Mouse (Mus musculus): ENCODE measurements at regions not wholly inside any gene's neighbourhood (a gene's known extent, or its start where the extent isn't known, plus 50 kb on each side); places are given as distances from the start of the nearest gene placed in this dataset.
A peak's percentile ranks its signal among the peaks of the same experiment; 100 is the strongest.

DNA sequence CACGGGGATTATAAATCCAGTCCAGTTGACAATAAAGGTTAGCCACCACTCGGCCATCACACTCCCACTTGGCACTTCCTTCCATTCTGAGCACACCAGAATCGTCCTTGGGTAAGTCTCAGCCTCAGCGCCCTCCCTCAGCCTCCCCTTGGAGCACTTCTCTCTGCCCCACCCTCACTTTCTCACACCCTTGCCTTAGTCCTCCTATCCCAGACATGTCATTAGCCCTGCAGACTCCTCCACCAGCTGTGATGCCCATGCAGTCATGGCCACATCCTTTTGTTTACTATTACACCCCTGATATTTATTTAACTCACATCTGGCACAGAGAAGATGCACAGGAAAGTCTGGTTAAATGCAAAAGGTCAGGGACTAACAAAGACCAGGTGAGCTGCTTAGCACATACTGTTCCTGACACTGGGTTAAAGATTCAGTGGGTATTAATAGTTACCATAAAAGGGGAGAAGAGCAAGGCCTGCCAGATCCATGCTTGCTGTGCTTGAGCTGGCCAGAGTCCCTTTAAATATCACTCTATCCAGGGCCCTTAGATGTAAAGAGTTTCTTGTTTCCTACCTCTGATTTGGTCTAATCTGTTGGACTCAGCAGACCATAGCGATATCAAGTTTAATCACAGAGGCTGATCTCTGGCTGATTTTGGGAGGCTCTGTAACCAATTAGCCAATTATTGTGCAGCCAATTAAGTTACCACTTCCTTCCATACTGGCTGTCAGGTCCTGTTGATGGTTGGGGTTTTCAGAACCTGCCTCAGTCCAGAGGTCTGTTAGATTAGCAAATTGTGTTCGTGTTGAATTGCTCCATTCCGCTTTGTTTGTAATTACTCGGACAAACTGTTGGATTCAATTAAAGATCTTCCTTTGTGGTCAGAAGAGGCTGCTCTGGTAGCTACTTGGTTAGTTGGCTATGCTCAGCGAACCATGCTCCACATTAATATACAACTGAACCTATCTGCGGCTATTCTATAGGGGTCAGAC lies 518.0 kb upstream of the Tmem132c start:
- Histone ChIP-seq H3K4me1 (no peaks in the 10 kb centered on the region), H3K4me2 (replicated peaks) (no peak overlapping the region), H3K36me3 (no peaks in the 10 kb centered on the region), H3K9ac (no peak overlapping the region), H3K9me3 (no peaks in the 10 kb centered on the region), H3K4me3 (no peak overlapping the region), H3K27me3 (no peaks in the 10 kb centered on the region), H3K27ac (no peak overlapping the region)
- ATAC-seq (ENCODE audit: low FRiP score, low read depth), result no peak
- 34% methylated on average over 10 of the region's 10 CpGs for WGBS

DNA sequence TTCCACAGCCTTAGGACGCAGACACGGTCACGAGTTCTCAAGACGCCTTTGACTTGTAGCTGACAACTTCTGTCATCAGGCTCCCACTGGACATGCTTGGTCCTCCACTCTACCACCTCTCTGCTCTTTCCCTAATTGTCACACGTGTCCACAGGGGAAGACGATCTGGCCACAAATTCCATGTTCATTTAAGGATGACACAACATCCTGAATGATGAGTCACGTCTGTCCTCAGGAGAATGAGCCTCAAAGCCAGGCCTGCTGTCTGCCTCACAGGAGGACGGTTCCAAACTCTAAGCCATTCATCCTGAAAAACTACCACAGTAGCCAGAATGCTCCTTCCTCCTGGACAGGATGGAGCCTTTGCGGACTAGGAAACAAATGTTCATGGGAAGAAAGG lies 517.3 kb upstream of the Tmem132c start:
- 70% methylated on average over 9 of the region's 9 CpGs for WGBS
- no peak overlapping the region for H3K4me3 ChIP-seq
- ATAC-seq (ENCODE audit: low FRiP score, low read depth), result no peak

DNA sequence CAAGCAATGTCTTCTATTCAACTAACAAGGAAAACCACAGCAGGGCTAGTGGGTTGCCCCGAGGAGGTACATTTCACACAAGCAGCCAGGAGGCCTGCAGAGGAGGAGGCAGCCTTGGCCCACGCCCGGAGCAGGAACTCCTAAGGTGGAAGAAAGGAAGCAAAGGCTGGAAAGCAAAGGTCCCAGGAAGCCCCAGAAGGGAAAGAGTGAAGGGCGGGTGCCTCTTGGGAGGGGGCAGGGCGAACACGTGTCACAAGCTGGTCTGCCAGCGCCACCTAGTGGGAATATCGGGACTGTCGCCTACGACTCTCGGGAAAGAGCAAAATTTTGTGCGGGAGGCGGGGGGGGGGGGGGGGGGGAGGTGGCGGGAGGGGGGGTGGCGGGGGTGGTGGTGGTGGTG lies 508.1 kb upstream of the Tmem132c start:
- no peaks in the 10 kb centered on the region for H3K27me3 ChIP-seq
- no peaks in the 10 kb centered on the region for H3K36me3 ChIP-seq
- peak overlapping the region; percentile 65 for H3K4me2 ChIP-seq (replicated peaks)
- no peak overlapping the region for H3K27ac ChIP-seq
- WGBS, result 10% methylated on average over 6 of the region's 15 CpGs
- no peaks in the 10 kb centered on the region for H3K9me3 ChIP-seq
- H3K4me3 ChIP-seq, result peak overlapping the region; percentile 33
- no peak overlapping the region for H3K9ac ChIP-seq
- H3K4me1 ChIP-seq, result 0 out of 2 replicates have a peak, but pooled peaks cover 8% of the 10 kb centered on the region
- ATAC-seq (ENCODE audit: low FRiP score, low read depth), result no peak

More for the DNA sequence above, 517.3 kb upstream of the Tmem132c start:
- H3K36me3 ChIP-seq, result no peaks in the 10 kb centered on the region
- no peak overlapping the region for H3K4me2 ChIP-seq (replicated peaks)
- no peaks in the 10 kb centered on the region for H3K4me1 ChIP-seq
- H3K9me3 ChIP-seq, result no peaks in the 10 kb centered on the region
- no peaks in the 10 kb centered on the region for H3K27me3 ChIP-seq
- H3K27ac ChIP-seq, result no peak overlapping the region
- H3K9ac ChIP-seq, result no peak overlapping the region

DNA sequence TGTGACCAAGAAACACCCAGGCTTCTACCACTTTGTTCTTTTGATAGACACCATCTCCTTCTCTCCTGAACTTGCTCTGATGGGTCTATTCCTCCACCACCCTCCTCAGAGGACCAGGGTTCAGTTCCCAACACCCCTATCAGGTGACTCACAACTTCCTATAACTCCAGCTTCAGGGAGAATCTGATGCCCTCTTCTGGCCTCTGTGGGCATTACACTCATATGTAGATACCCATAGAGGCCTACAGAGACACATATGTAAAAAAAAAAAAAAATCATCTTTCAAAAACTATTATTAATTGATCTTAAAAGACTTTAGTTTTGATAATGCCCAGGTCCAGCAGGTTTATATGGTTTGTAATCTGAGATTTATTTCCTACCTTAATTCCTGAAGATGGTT lies 505.9 kb upstream of the Tmem132c start:
- Histone ChIP-seq H3K4me2 (replicated peaks) (no peak overlapping the region), H3K9ac (no peak overlapping the region), H3K27me3 (no peaks in the 10 kb centered on the region), H3K36me3 (no peaks in the 10 kb centered on the region), H3K27ac (no peak overlapping the region), H3K9me3 (no peaks in the 10 kb centered on the region), H3K4me3 (no peak overlapping the region), H3K4me1 (peaks cover 10% of the 10 kb centered on the region; the same call in 1 of the 2 replicates)
- ATAC-seq (ENCODE audit: low FRiP score, low read depth), result no peak

DNA sequence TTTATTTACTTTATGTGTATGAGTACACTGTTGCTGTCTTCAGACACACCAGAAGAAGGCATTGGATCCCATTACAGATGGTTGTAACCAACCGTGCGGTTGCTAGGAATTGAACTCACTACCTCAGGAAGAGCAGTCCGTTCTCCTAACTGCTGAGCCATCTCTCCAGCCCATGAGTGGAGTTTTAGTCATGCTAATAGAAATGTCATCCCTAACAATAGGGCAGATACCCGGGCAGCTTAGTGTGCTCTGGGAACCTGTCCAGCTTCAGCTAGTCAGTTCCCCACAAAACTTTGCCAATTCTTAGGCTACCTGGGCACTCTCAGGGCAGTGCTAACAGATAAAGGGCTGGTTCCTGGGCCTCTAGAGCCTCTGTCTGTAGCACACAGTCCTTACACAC lies 503.9 kb upstream of the Tmem132c start:
- Histone ChIP-seq H3K9me3 (no peaks in the 10 kb centered on the region), H3K4me1 (peaks cover 13% of the 10 kb centered on the region; the same call in 1 of the 2 replicates), H3K27me3 (no peaks in the 10 kb centered on the region), H3K4me2 (replicated peaks) (no peak overlapping the region), H3K27ac (no peak overlapping the region), H3K36me3 (no peaks in the 10 kb centered on the region), H3K9ac (no peak overlapping the region), H3K4me3 (no peak overlapping the region)
- 82% methylated on average over 4 of the region's 4 CpGs for WGBS
- ATAC-seq (ENCODE audit: low FRiP score, low read depth), result no peak

DNA sequence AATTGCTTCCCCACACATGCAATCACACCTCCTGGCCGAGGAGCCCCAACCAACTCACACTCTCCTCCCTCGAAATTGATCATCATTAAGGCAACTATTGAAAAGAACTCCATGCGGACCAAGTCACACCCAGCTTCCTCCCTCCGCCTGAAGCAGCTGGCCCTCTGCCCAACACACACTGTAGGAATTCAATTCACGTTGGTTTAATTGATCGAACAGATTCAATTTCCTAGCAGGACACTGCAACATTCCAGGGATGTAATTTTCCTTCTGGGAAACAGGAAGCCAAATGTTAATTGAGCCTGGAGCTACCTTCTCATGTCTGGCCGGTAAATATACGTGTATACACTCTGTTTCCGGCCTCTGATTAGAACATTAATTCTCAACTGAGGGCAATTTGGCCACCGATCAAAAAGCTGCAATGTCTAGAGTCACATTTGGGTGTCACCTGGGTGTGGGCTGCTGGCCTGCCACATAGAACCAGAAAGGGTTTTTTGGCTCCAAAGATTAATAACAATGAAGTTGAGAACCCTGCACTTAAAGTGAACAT lies 500.7 kb upstream of the Tmem132c start:
- Histone ChIP-seq H3K9me3 (no peaks in the 10 kb centered on the region), H3K27me3 (no peaks in the 10 kb centered on the region), H3K4me3 (no peak overlapping the region), H3K4me2 (replicated peaks) (no peak overlapping the region), H3K27ac (no peak overlapping the region), H3K4me1 (peaks cover 5% of the 10 kb centered on the region; the same call in 1 of the 2 replicates), H3K9ac (no peak overlapping the region), H3K36me3 (no peaks in the 10 kb centered on the region)
- no peak for ATAC-seq (ENCODE audit: low FRiP score, low read depth)
- 27% methylated on average over 10 of the region's 10 CpGs for WGBS

DNA sequence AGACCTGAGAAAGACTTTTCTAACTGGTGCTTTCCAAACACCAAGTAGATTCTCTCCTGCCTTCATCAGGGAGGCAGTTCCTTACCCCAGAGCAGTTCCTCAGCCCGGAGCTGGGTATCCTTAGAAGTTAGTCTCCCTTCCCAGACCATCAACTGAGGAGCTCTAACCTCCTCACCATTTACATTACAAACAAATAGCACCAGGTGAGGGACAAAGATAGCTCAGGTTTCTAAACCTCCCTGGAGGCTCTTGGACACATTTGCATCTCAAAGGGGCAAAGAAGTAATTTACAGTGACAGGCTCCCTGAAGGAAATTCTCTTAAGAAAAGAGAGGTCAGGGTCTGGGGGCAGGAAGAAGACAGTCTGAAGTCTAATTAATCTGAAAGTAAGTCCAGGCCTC lies 486.5 kb upstream of the Tmem132c start:
- no peak overlapping the region for H3K9ac ChIP-seq
- H3K4me3 ChIP-seq, result no peak overlapping the region
- ATAC-seq (ENCODE audit: low FRiP score, low read depth), result no peak
- H3K27me3 ChIP-seq, result no peaks in the 10 kb centered on the region
- 8% methylated on average over 1 of the region's 1 CpGs for WGBS
- no peaks in the 10 kb centered on the region for H3K9me3 ChIP-seq
- no peaks in the 10 kb centered on the region for H3K36me3 ChIP-seq
- H3K4me1 ChIP-seq, result no peaks in the 10 kb centered on the region
- no peak overlapping the region for H3K27ac ChIP-seq
- H3K4me2 ChIP-seq (replicated peaks), result no peak overlapping the region

DNA sequence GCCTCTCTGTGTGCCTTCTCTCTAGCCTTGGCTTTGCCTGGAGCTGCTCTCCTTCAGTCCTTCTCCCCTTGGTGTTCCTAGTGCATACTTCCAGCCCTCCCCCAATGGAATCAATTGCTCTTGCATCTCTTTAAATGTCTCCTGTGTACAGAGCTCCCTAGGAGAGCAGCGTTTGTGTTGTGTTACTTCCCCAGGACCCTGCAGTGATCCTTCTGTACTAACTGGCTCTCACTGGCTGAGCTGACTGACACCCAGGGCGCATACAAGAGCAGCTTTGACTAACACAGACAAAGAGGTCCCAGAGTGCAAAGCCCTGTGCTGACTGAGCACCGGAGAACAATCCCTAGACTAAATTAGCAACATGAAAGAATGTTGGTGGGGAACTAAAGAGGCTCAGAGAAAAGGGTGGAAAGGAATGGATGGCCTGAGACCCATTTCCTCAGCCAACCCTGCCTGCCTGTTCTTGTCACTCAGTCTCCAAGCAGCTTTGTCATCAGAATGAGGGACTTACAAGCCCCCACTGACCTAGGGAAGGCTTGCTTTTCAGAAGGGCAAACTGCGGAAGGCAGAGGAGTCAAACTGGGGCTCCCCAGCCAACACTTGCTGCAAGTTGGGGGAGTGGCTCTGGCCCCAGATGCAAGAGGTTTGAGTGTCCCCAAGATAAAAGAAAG lies 476.4 kb upstream of the Tmem132c start:
- no peak for ATAC-seq (ENCODE audit: low FRiP score, low read depth)
- H3K9ac ChIP-seq, result no peak overlapping the region
- no peaks in the 10 kb centered on the region for H3K4me1 ChIP-seq
- H3K36me3 ChIP-seq, result no peaks in the 10 kb centered on the region
- H3K4me3 ChIP-seq, result no peak overlapping the region
- WGBS, result 17% methylated on average over 4 of the region's 4 CpGs
- no peak overlapping the region for H3K27ac ChIP-seq
- H3K9me3 ChIP-seq, result 0 out of 2 replicates have a peak, but pooled peaks cover 3% of the 10 kb centered on the region
- no peak overlapping the region for H3K4me2 ChIP-seq (replicated peaks)
- H3K27me3 ChIP-seq, result peaks cover 20% of the 10 kb centered on the region

DNA sequence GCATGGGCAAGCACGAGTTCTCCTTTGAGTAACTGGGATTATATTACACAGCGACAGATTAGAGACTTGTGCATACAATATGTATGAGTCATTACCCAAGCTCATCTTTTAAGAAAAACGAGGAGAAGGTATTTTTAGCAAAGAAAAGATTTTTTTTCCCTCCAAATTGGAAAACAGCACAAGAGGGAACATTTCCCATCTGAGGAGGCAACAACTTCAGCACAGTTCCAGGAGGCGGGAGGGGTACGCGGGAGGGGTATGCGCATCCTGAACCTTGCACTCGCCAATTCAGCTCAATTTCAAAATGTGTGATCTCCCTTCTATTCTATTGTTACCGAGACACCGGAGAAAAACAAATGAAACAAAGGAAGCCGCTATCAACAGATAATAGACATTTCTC lies 472.6 kb upstream of the Tmem132c start:
- Histone ChIP-seq H3K9me3 (no peaks in the 10 kb centered on the region), H3K4me1 (no peaks in the 10 kb centered on the region), H3K27ac (no peak overlapping the region), H3K9ac (no peak overlapping the region), H3K4me3 (no peak overlapping the region), H3K27me3 (peaks cover 23% of the 10 kb centered on the region), H3K4me2 (replicated peaks) (no peak overlapping the region), H3K36me3 (no peaks in the 10 kb centered on the region)
- WGBS, result 39% methylated on average over 11 of the region's 11 CpGs
- ATAC-seq (ENCODE audit: low FRiP score, low read depth), result no peak

DNA sequence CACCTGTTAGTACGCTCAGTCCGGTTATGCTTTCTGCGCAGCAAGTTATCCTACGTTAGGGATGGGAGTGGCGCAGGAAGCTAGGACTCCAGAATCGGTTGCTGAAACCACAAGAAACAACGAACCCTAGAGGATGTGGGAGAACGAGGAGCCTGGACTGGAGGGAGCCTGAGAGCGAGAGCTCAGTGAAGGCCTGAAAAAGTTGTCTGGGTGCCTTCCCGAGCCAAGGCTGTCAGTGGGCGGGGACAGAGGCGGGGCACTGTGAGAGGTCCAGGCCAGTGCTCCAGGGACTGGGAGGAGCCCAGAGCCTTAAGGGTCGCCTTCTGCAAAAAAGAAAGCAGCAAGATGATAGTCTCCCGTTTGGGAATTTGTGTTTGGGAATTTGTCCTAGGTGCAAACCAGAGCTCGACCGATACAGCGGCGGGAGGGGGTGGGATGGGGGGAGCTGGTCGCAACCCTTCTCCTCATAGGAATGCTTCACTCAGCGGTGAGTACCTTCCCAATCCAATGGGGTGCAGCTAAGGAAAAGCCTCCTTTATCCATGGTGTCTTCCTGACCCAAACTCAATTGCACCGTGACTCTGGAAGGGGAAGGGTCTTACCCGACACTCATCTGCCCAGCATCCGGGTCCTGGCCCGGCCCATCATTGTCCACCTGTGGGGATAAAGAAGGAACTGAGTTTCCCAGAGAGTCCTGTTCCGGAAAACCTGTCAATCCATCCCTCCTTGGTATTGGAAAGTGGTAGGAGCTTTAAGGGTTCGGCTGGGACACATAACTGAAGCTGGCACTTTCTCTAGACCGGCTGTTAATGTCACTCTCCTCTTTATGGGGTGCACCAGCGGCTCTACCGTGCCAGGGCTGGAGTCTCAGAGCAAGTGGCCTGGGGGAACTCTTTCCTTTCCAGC lies 453.6 kb upstream of the Tmem132c start:
- peaks cover 11% of the 10 kb centered on the region; the same call in 1 of the 2 replicates for H3K27me3 ChIP-seq
- no peaks in the 10 kb centered on the region for H3K9me3 ChIP-seq
- H3K4me3 ChIP-seq, result peak overlapping the region; percentile 39
- H3K9ac ChIP-seq, result no peak overlapping the region
- H3K36me3 ChIP-seq, result no peaks in the 10 kb centered on the region
- 4% methylated on average over 29 of the region's 29 CpGs for WGBS
- no peak overlapping the region for H3K27ac ChIP-seq
- peak overlapping the region; percentile 63 for H3K4me2 ChIP-seq (replicated peaks)
- ATAC-seq (ENCODE audit: low FRiP score, low read depth), result peak; percentile 59; the same call in 1 of the 2 replicates
- peaks cover 15% of the 10 kb centered on the region for H3K4me1 ChIP-seq

DNA sequence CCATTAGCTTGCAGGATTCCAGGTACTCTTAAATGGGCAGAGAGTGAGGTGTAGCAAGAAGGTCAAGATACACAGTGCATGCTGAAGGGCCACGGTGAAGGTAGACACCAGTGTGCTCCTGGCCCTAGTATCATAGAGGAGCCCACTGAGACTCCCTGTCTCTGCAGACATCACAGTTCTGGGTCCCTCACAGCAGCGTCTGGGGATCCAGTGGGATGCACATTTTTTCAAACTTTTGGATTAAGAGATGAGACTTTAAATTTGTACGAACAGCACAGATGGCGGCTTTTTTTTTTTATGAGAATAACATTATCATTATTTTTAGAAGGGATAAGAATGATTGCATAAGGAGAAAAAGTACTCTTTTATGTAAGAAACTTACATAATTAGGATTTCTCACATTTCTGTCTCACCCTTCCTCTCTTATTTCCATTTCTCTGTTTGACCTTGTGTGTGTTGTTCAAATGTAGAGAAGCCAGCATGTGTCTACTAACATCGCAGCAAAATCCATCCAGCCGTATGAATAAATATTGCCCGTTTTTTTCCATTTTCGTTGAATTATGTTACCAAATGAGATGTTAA lies 441.8 kb upstream of the Tmem132c start:
- WGBS, result 92% methylated on average over 8 of the region's 8 CpGs
- ATAC-seq (ENCODE audit: low FRiP score, low read depth), result no peak

More for the DNA sequence above, 441.8 kb upstream of the Tmem132c start:
- Histone ChIP-seq H3K9me3 (no peaks in the 10 kb centered on the region), H3K4me2 (replicated peaks) (no peak overlapping the region), H3K36me3 (no peaks in the 10 kb centered on the region), H3K27me3 (no peaks in the 10 kb centered on the region), H3K4me1 (no peaks in the 10 kb centered on the region), H3K27ac (no peak overlapping the region), H3K9ac (no peak overlapping the region), H3K4me3 (no peak overlapping the region)

Data from limb, embryonic 13.5 days (tissue).